Mouse (Mus musculus) CH12.LX (cell line): ENCODE results near the gene Cdh18. TPM values are rescaled to one million over a fixed set of nuclear protein-coding genes. Genes with fewer than 3 reads are reported as not detected.

Source experiments
- DNase-seq: peaks from one replicate; pipeline ENCODE4 v3.0.0-alpha.2; 2013; ENCODE audit errors: extremely low read depth
- H3K27ac ChIP-seq: 2 replicates; pipeline ENCODE4 v1.5.1; 2012; ENCODE audit warnings: low read depth, mild to moderate bottlenecking, control low read depth, moderate library complexity; ENCODE audit not compliant: insufficient read depth
- H3K27me3 ChIP-seq: replicated peaks from 2 replicates; pipeline ENCODE3; 2012; ENCODE audit warnings: inconsistent platforms
- H3K36me3 ChIP-seq, 2 experiments: replicated peaks in 1 of 2; 2 replicates each; pipeline versions ENCODE3 to v1.6.1; 2012; ENCODE audit warnings: inconsistent platforms in 1 of 2, low read length in 1 of 2, mild to moderate bottlenecking in 1 of 2, mixed read lengths in 1 of 2, moderate library complexity in 1 of 2; ENCODE audit not compliant: control insufficient read depth in 1 of 2, insufficient read depth in 1 of 2
- H3K4me1 ChIP-seq, 2 experiments: 2 replicates each; pipeline ENCODE4 v1.6.1; 2012; ENCODE audit warnings: inconsistent platforms in 1 of 2, moderate library complexity in 1 of 2; ENCODE audit not compliant: insufficient read depth in 2 of 2, control insufficient read depth in 1 of 2
- H3K4me2 ChIP-seq: 2 replicates; pipeline ENCODE4 v1.6.1; 2012; ENCODE audit warnings: low read depth, mild to moderate bottlenecking, control low read depth; ENCODE audit not compliant: poor library complexity, insufficient read depth, severe bottlenecking
- H3K4me3 ChIP-seq, 3 experiments: fragments of 150-350 bp in 1 of 3; sonication (generic) in 1 of 3; replicated peaks in 1 of 3; 2 replicates each; pipeline versions ENCODE3 to v1.5.1; 2011 to 2012; ENCODE audit warnings: low read depth in 2 of 3, low read length in 2 of 3, mild to moderate bottlenecking in 2 of 3, moderate library complexity in 2 of 3, control low read depth in 1 of 3, improper control_type of control experiment in 1 of 3, inconsistent platforms in 1 of 3, mixed read lengths in 1 of 3; ENCODE audit not compliant: poor library complexity in 1 of 3
- H3K79me2 ChIP-seq: replicated peaks from 2 replicates; pipeline ENCODE4 v1.6.1; 2012; ENCODE audit warnings: mild to moderate bottlenecking, moderate library complexity; ENCODE audit not compliant: control insufficient read depth, poor library complexity, insufficient read depth, severe bottlenecking; ENCODE audit errors: extremely low read depth
- H3K9ac ChIP-seq: 2 replicates; pipeline ENCODE4 v1.6.1; 2012; ENCODE audit warnings: low read depth, mild to moderate bottlenecking, control low read depth, moderate library complexity; ENCODE audit not compliant: insufficient read depth
- H3K9me3 ChIP-seq: replicated peaks from 2 replicates; pipeline ENCODE3; 2012; ENCODE audit warnings: low read length, inconsistent platforms, mixed read lengths
- BHLHE40 ChIP-seq: IDR thresholded peaks from 2 replicates; pipeline ENCODE4 v1.6.1; 2011; ENCODE audit warnings: mild to moderate bottlenecking, low read depth, low read length, improper control_type of control experiment
- CHD2 ChIP-seq: IDR thresholded peaks from 2 replicates; pipeline ENCODE4 v1.6.1; 2011; ENCODE audit warnings: low read length, improper control_type of control experiment
- CTCF ChIP-seq, 2 experiments: IDR thresholded peaks in 1 of 2; conservative IDR thresholded peaks in 1 of 2; 2 replicates each; pipeline ENCODE4 v1.5.1; 2011 to 2012; ENCODE audit warnings: low read depth in 2 of 2, low read length in 2 of 2, improper control_type of control experiment in 1 of 2, inconsistent platforms in 1 of 2, mild to moderate bottlenecking in 1 of 2, moderate library complexity in 1 of 2
- E2F4 ChIP-seq: IDR thresholded peaks from 2 replicates; pipeline ENCODE4 v1.6.1; 2011; ENCODE audit warnings: low read depth, low read length, improper control_type of control experiment; ENCODE audit not compliant: insufficient replicate concordance
- ETS1 ChIP-seq: conservative IDR thresholded peaks from 2 replicates; pipeline ENCODE4 v1.6.1; 2012; ENCODE audit warnings: low read depth, mild to moderate bottlenecking, inconsistent platforms, low read length, improper control_type of control experiment, moderate library complexity
- IRF4 ChIP-seq: IDR thresholded peaks from 2 replicates; pipeline ENCODE4 v1.6.1; 2014; ENCODE audit warnings: low read depth, mild to moderate bottlenecking, inconsistent platforms, low read length, improper control_type of control experiment
- JUND ChIP-seq: conservative IDR thresholded peaks from 2 replicates; pipeline ENCODE4 v1.6.1; 2011; ENCODE audit warnings: low read depth, low read length, improper control_type of control experiment
- KAT2A ChIP-seq: IDR thresholded peaks from 2 replicates; pipeline ENCODE4 v1.6.1; 2012; ENCODE audit warnings: low read length, improper control_type of control experiment, inconsistent platforms; ENCODE audit not compliant: insufficient replicate concordance
- MAFK ChIP-seq: IDR thresholded peaks from 2 replicates; pipeline ENCODE4 v1.6.1; 2011; ENCODE audit warnings: low read length, improper control_type of control experiment; ENCODE audit not compliant: insufficient replicate concordance
- MAX ChIP-seq: IDR thresholded peaks from 2 replicates; pipeline ENCODE4 v1.6.1; 2011; ENCODE audit warnings: low read length, improper control_type of control experiment
- MAZ ChIP-seq: IDR thresholded peaks from 2 replicates; pipeline ENCODE4 v1.6.1; 2012; ENCODE audit warnings: low read depth, mild to moderate bottlenecking, inconsistent platforms, low read length, improper control_type of control experiment, moderate library complexity
- MXI1 ChIP-seq: IDR thresholded peaks from 2 replicates; pipeline ENCODE4 v1.6.1; 2011; ENCODE audit warnings: mild to moderate bottlenecking, low read depth, low read length, improper control_type of control experiment
- MYC ChIP-seq: IDR thresholded peaks from 2 replicates; pipeline ENCODE4 v1.6.1; 2011; ENCODE audit warnings: low read depth, mild to moderate bottlenecking, improper control_type of control experiment, low read length
- PAX5 ChIP-seq: IDR thresholded peaks from 2 replicates; pipeline ENCODE4 v1.6.1; 2012; ENCODE audit warnings: low read length, inconsistent platforms, mixed read lengths
- POLR2A ChIP-seq: IDR thresholded peaks from 2 replicates; pipeline ENCODE4 v1.6.1; 2011; ENCODE audit warnings: low read depth, mild to moderate bottlenecking, improper control_type of control experiment, low read length
- POLR2AphosphoS2 ChIP-seq: IDR thresholded peaks from 2 replicates; pipeline ENCODE4 v1.6.1; 2011; ENCODE audit warnings: low read depth, low read length, improper control_type of control experiment
- RAD21 ChIP-seq: IDR thresholded peaks from 2 replicates; pipeline ENCODE4 v1.6.1; 2011; ENCODE audit warnings: low read depth, mild to moderate bottlenecking, low read length, improper control_type of control experiment, moderate library complexity
- RCOR1 ChIP-seq: conservative IDR thresholded peaks from 2 replicates; pipeline ENCODE4 v1.6.1; 2012; ENCODE audit warnings: low read depth, mild to moderate bottlenecking, inconsistent platforms, low read length, improper control_type of control experiment
- SMC3 ChIP-seq: IDR thresholded peaks from 2 replicates; pipeline ENCODE4 v1.6.1; 2011; ENCODE audit warnings: low read depth, low read length, improper control_type of control experiment
- TBP ChIP-seq: conservative IDR thresholded peaks from 2 replicates; pipeline ENCODE4 v1.6.1; 2011; ENCODE audit warnings: low read depth, low read length, improper control_type of control experiment
- TCF12 ChIP-seq: IDR thresholded peaks from 2 replicates; pipeline ENCODE4 v1.6.1; 2014; ENCODE audit warnings: low read depth, mild to moderate bottlenecking, inconsistent platforms, low read length, improper control_type of control experiment
- UBTF ChIP-seq: IDR thresholded peaks from 2 replicates; pipeline ENCODE4 v1.6.1; 2012; ENCODE audit warnings: low read depth, mild to moderate bottlenecking, inconsistent platforms, low read length, improper control_type of control experiment, moderate library complexity
- ZMIZ1 ChIP-seq: IDR thresholded peaks from 2 replicates; pipeline ENCODE4 v1.6.1; 2012; ENCODE audit warnings: low read depth, mild to moderate bottlenecking, inconsistent platforms, low read length, improper control_type of control experiment
- dilution Hi-C: fragments of 300-500 bp; cut with MboI; formaldehyde crosslinking; loops from 2 replicates; pipeline ENCODE4 v1.14.3; 2020; ENCODE audit warnings: low sequenced_read_pairs; ENCODE audit not compliant: extremely low pct_unique_long_range_greater_than_20kb, extremely low pct_ligation_motif_present
- in situ Hi-C: fragments of 300-500 bp; cut with MboI; formaldehyde crosslinking; loops from 3 replicates; pipeline ENCODE4 v1.14.3; 2019; ENCODE audit warnings: low sequenced_read_pairs, low pct_ligation_motif_present, low pct_unique_long_range_greater_than_20kb, mixed read lengths
- polyA plus RNA-seq: library from polyadenylated mRNA; unstranded; fragments of >175 nt; gene quantifications from 2 replicates; pipeline ENCODE4 v1.2.1, GENCODE M21; 2012; ENCODE audit warnings: low read depth; ENCODE audit not compliant: insufficient read length
- total RNA-seq, 2 experiments: library from RNA; depleted of rRNA; stranded (reverse); fragments of 300-350 nt in 1 of 2; fragments of >200 nt in 1 of 2; gene quantifications; 2 replicates each; pipeline ENCODE4 v1.2.3; 2012 to 2014

The Cdh18 gene
- total and polyA plus RNA-seq, 3 experiments = not detected

- H3K36me3 ChIP-seq = no peaks in the 10 kb centered on the region
- no peak overlapping the region for H3K4me2 ChIP-seq
- peaks cover 45% of the 10 kb centered on the region for H3K9me3 ChIP-seq
- H3K9ac ChIP-seq = no peak overlapping the region
- H3K4me1 ChIP-seq = no peaks in the 10 kb centered on the region
- no peaks in the 10 kb centered on the region for H3K27me3 ChIP-seq
- in situ Hi-C loops = no loop called here
- no peak for TF ChIP-seq IRF4
- TF ChIP-seq CTCF (conservative IDR thresholded peaks at IDR 0.05 in 1 of 2, IDR thresholded peaks at IDR 0.05 in 1 of 2; ENCODE audit: low read depth in 2 of 2, low read length in 2 of 2) = no peak
- no peak for TF ChIP-seq ETS1
- TF ChIP-seq PAX5 = no peak
- H3K4me3 ChIP-seq = no peak overlapping the region
- H3K79me2 ChIP-seq = no peaks in the 10 kb centered on the region
- no peak for DNase-seq
- H3K27ac ChIP-seq = no peak overlapping the region
- dilution Hi-C loops = no loop called here
Measured at GRCm38 (mm10) chr15:23021151-23021550, 472.3 kb downstream of the Cdh18 start.

GRCm38 (mm10) chr15:23022635-23023034, 473.8 kb downstream of the Cdh18 start:
- peaks cover 42% of the 10 kb centered on the region for H3K9me3 ChIP-seq
- no peak for DNase-seq
- dilution Hi-C loops = no loop called here

DNA sequence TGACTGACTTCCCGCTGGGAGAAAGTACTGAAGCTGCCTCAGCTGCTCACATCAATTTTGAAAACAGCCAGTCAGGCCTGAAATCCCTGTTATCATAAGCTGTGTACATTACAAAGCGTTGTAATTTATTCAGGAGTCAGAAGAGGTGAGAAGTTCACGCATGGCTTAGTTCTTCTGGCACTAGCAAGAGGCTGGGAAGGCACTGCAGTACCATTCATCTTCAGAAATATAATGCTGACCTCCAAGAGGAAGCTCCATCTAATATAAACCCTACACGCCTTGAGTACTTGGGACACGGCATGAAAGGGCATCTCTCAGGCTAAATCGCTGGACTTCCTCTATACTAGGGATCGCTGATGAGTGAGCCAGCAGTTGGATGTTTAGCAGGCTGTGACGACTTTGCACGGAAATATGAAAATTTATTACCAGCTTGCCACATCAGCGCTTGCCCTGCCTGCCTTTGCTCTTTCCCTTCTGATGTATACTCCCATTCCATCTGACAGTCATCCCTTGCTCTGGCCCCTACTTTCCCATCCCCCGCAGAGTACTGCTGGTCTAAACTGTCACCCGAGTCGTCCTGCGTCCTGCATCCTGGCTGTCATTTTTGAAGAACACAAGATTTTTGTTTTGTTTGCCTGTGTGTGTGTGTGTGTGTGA, 486.9 kb downstream of the Cdh18 start:
- DNase-seq = no peak
- no peaks in the 10 kb centered on the region for H3K4me1 ChIP-seq
- H3K36me3 ChIP-seq = no peaks in the 10 kb centered on the region
- H3K79me2 ChIP-seq = no peaks in the 10 kb centered on the region
- no peak overlapping the region for H3K4me3 ChIP-seq
- H3K27me3 ChIP-seq = no peaks in the 10 kb centered on the region
- H3K4me2 ChIP-seq = no peak overlapping the region
- H3K9ac ChIP-seq = no peak overlapping the region
- H3K9me3 ChIP-seq = peaks cover 60% of the 10 kb centered on the region
- TF ChIP-seq TBP (no peak), POLR2AphosphoS2 (no peak), E2F4 (no peak), KAT2A (no peak), MAX (no peak), MAZ (no peak), ETS1 (no peak), POLR2A (no peak), MAFK (no peak), RAD21 (no peak), ZMIZ1 (no peak), TCF12 (no peak), MYC (no peak)
- dilution Hi-C loops (no loop called here), in situ Hi-C loops (no loop called here)
- no peak overlapping the region for H3K27ac ChIP-seq

More at GRCm38 (mm10) chr15:23022635-23023034, 473.8 kb downstream of the Cdh18 start:
- no peak overlapping the region for H3K4me2 ChIP-seq
- no peak overlapping the region for H3K4me3 ChIP-seq
- H3K27me3 ChIP-seq = no peaks in the 10 kb centered on the region
- H3K79me2 ChIP-seq = no peaks in the 10 kb centered on the region
- no peaks in the 10 kb centered on the region for H3K4me1 ChIP-seq
- H3K27ac ChIP-seq = no peak overlapping the region
- in situ Hi-C loops = no loop called here
- H3K36me3 ChIP-seq = no peaks in the 10 kb centered on the region
- H3K9ac ChIP-seq = no peak overlapping the region
- no peak for TF ChIP-seq E2F4
- no peak for TF ChIP-seq CHD2
- no peak for TF ChIP-seq CTCF (conservative IDR thresholded peaks at IDR 0.05 in 1 of 2, IDR thresholded peaks at IDR 0.05 in 1 of 2; ENCODE audit: low read depth in 2 of 2, low read length in 2 of 2)
- TF ChIP-seq MXI1 = no peak
- no peak for TF ChIP-seq JUND
- no peak for TF ChIP-seq RCOR1
- no peak for TF ChIP-seq BHLHE40
- no peak for TF ChIP-seq POLR2AphosphoS2
- no peak for TF ChIP-seq POLR2A
- no peak for TF ChIP-seq TCF12
- no peak for TF ChIP-seq ETS1
- TF ChIP-seq ZMIZ1 = no peak
- no peak for TF ChIP-seq MYC
- TF ChIP-seq SMC3 = no peak
- TF ChIP-seq UBTF = no peak
